Mouse (Mus musculus): Measurements from ENCODE around the gene Iqcm. TPM values are rescaled to one million over a fixed set of nuclear protein-coding genes. Genes with fewer than 3 reads are reported as not detected.

The Iqcm gene
- total RNA-seq, 1 experiment from 2014 or later: 0.32 TPM

Other genes starting within 250 kb of the Iqcm start
- gene Rasd2, start 234.8 kb upstream of the Iqcm start, total RNA-seq (2017): not detected in 2 replicates
- 0.09 and 0.24 TPM in 2 replicates for gene Gm10358, start 42.1 kb upstream of the Iqcm start, total RNA-seq (2017)

Data from common myeloid progenitor, adult 5-6 weeks (primary cell).